Mouse (Mus musculus) bone marrow, adult 2 months (tissue): Measurements from ENCODE around the gene Zfp638. TPM values are rescaled to one million over a fixed set of nuclear protein-coding genes. Genes with fewer than 3 reads are reported as not detected.

Experiments
- H3K27ac ChIP-seq: fragments of 200-500 bp; 2 replicates; pipeline ENCODE4 v1.5.1; 2012; ENCODE audit warnings: low read depth, mild to moderate bottlenecking, control low read depth, inconsistent platforms, low read length; ENCODE audit not compliant: control insufficient read depth, poor library complexity, insufficient read depth
- H3K4me1 ChIP-seq: fragments of 200-500 bp; 2 replicates; pipeline ENCODE4 v1.6.1; 2011; ENCODE audit warnings: low read length; ENCODE audit not compliant: control insufficient read depth, insufficient read depth
- H3K4me3 ChIP-seq: fragments of 200-500 bp; replicated peaks from 2 replicates; pipeline ENCODE3; 2011; ENCODE audit warnings: mild to moderate bottlenecking, low read depth, low read length, control low read depth; ENCODE audit not compliant: control insufficient read depth
- CTCF ChIP-seq: fragments of 200-500 bp; IDR thresholded peaks from 2 replicates; pipeline ENCODE4 v1.5.1; 2011; ENCODE audit warnings: low read length, control low read depth; ENCODE audit not compliant: control insufficient read depth, insufficient read depth
- POLR2A ChIP-seq: fragments of 200-500 bp; IDR thresholded peaks from 2 replicates; pipeline ENCODE4 v1.6.1; 2011; ENCODE audit warnings: low read depth, mild to moderate bottlenecking, control low read depth, low read length, borderline replicate concordance; ENCODE audit not compliant: control insufficient read depth
- WGBS: fragments of 180-500 bp; shearing (Covaris S2); methylation state at CpG from one replicate; pipeline ENCODE4 v1.1.7; 2018; 5-methylcytosine and 5-hydroxymethylcytosine counted together
- polyA plus RNA-seq: library from polyadenylated mRNA; stranded (reverse); fragments of >200 nt; gene quantifications from 2 replicates; pipeline ENCODE4 v1.2.4, GENCODE M21; 2011; ENCODE audit warnings: low replicate concordance; ENCODE audit not compliant: missing spikeins, insufficient read depth, insufficient read length

The Zfp638 gene
- polyA plus RNA-seq, 1 experiment, result 64.9 TPM

DNA sequence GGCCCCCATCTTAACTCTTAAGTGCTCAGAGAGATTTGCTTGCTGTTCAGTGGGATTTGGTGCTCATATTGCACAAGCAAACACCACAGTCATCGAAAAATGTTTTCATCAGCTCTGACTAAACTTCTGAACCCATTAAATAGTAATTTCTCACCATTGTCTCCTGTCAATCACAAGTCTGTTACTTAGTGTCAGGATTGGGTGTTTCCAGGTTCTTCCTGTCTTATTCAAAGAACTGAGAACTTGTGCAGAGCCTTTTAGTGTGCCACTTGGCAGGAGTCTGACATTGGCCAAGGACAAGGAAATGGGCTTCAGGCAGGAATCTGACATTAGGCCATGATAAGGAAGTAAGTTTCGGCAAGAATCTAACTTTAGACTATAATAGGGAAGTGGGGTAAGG, 28.9 kb upstream of the Zfp638 start:
- 43% methylated on average over 2 of the region's 2 CpGs for WGBS
- TF ChIP-seq CTCF (no peak), POLR2A (no peak)
- no peaks in the 10 kb centered on the region for H3K4me1 ChIP-seq
- H3K4me3 ChIP-seq, result no peak overlapping the region
- no peak overlapping the region for H3K27ac ChIP-seq

DNA sequence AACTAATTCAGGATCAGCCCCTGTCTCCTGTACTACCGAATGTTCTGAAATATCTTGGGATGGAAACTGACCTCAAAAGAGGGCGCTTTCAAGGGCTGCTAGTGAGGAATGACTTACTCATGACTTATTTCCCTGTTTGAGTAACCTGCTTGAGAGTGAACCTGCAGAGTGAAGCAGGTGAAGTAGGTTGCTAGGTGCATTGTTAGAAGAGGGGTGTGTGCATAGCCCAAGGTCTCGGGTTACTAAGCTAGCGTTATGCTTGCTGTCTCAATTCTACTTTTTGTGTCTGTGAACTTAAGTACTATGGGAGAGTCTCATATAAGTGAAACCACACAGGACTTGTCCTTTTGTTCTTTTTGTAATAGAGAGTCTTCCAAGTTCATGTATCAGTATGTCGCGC, 26.8 kb upstream of the Zfp638 start:
- 81% methylated on average over 6 of the region's 6 CpGs for WGBS
- H3K4me3 ChIP-seq, result no peak overlapping the region
- H3K27ac ChIP-seq, result no peak overlapping the region

DNA sequence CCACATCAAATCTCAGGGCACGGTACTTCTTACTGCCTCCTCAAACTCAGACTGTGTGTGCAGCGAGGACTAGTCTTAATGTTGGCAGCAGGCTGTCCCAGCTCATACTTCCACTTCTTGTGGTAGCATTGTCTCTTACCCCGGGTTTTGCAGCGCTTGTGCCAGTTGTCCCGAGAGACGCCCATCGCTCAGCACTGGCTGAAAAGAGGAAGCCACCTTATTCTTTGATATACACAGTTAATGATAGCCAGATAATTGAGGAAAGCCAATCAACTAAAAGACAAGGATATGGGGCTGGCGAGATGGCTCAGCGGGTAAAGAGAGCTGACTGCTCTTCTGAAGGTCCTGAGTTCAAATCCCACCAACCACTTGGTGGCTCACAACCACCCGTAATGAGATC, 22.0 kb upstream of the Zfp638 start:
- H3K27ac ChIP-seq, result no peak overlapping the region
- TF ChIP-seq CTCF (no peak), POLR2A (no peak)
- WGBS, result 40% methylated on average over 10 of the region's 10 CpGs
- H3K4me1 ChIP-seq, result no peaks in the 10 kb centered on the region
- H3K4me3 ChIP-seq, result no peak overlapping the region

More for the DNA sequence above, 26.8 kb upstream of the Zfp638 start:
- TF ChIP-seq POLR2A, result no peak
- no peak for TF ChIP-seq CTCF
- no peaks in the 10 kb centered on the region for H3K4me1 ChIP-seq

DNA sequence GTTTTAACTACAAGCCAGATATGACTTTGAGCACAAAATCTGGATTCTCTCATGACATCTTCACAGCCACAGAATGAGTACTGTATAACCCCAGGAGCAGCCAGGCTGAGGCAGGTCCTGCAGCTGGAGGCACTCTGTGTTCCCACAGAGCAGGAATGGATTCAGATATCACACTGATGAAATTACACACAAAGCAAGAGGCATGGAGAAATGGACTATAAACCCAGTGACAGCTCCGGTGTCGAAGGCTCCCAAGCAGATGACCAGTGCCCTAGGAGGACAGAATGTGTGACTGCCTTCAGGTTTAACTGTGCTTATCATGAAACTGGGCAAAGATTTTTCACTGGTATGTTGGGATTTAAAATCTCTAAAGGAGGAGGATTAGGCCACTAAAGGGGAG, 20.8 kb upstream of the Zfp638 start:
- H3K4me3 ChIP-seq, result no peak overlapping the region
- H3K4me1 ChIP-seq, result no peaks in the 10 kb centered on the region
- no peak overlapping the region for H3K27ac ChIP-seq
- no peak for TF ChIP-seq CTCF
- TF ChIP-seq POLR2A, result no peak
- WGBS, result 91% methylated on average over 2 of the region's 2 CpGs

DNA sequence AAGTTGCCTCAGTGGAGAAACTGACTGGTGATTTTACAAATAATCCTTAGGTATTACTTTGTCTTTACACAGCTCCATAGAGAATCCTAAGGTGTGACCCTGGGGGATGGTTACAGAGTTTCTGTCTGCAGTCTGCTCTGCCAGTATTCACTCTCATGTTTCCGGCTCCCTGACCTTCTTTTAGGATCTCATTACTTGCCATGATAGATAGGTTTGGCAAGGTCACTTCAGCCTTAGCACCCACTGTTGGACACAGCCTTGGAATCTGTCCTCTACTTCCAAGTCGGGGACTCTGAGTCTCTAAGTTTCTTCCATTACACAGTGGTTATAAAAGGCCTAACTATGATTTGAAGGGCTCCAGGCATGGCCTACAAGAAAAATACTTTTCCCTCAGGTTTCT, 17.5 kb upstream of the Zfp638 start:
- 81% methylated on average over 2 of the region's 2 CpGs for WGBS
- H3K4me1 ChIP-seq, result no peaks in the 10 kb centered on the region
- TF ChIP-seq POLR2A, result no peak
- H3K4me3 ChIP-seq, result no peak overlapping the region
- H3K27ac ChIP-seq, result no peak overlapping the region

DNA sequence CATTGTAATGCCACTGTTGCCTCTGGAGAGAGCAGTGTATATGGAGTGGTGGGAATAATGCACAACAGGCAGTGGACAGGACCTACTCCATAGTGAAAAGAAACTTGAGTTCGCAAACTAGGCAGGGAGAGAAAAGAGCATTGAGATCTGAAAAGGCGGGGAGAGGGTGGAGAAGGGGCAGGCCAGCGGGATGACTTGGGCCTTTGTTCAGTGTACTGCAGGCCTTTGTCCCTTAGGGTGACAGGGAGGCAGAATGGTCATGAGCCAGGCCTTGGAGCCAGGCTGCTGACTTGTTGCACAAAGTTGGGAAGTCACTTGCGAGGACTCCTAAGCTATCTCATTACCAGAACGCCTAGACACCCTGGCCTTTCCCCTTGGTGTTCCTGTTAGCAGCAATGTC, 9.4 kb upstream of the Zfp638 start:
- 83% methylated on average over 5 of the region's 5 CpGs for WGBS

DNA sequence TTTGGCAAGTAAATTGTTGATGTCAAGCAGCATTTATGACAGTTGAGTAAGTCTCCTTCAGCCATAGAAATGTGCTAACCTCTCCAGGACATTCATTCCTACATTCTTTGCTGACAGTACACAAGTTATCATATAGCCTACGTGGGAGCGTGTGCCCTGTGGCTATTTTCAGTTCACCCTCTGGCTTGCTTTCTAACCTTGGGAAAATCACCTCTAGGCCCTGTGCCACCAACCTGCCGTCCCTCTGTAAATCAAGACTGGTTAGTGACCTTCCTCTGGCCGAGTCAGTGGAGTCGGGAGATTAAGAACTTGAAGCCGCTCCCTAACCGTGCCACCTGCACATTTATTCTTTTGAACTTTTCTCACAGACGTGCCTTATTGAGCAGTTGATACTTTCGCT, 6.9 kb upstream of the Zfp638 start:
- 85% methylated on average over 9 of the region's 9 CpGs for WGBS
- H3K27ac ChIP-seq, result no peak overlapping the region
- H3K4me3 ChIP-seq, result no peak overlapping the region
- H3K4me1 ChIP-seq, result no peaks in the 10 kb centered on the region
- TF ChIP-seq CTCF (no peak), POLR2A (no peak)

More for the DNA sequence above, 9.4 kb upstream of the Zfp638 start:
- Histone ChIP-seq H3K4me1 (no peaks in the 10 kb centered on the region), H3K4me3 (no peak overlapping the region), H3K27ac (no peak overlapping the region)
- TF ChIP-seq CTCF (no peak), POLR2A (no peak)

DNA sequence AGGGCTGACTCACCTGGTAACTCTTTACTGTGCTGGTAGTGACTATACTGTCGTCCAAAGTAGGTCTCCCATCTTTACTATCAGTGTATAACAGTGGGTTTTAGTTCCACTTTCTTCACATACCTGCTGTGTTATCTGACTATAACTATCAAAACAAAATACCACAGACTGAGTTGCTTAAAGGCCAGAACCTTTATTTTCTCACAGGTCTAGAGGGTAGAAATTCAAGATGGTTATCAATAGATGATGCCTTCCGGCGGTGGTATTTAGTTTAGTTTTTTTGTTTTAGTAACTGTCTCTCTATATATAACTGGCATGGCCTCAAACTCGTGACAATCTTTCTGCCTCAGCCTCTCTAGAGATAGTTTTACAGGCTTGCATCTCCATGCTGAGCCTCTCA, 3.4 kb upstream of the Zfp638 start:
- Histone ChIP-seq H3K27ac (no peak overlapping the region), H3K4me1 (peaks cover 2% of the 10 kb centered on the region), H3K4me3 (no peak overlapping the region)
- TF ChIP-seq POLR2A, result no peak
- no peak for TF ChIP-seq CTCF
- 63% methylated on average over 4 of the region's 4 CpGs for WGBS

DNA sequence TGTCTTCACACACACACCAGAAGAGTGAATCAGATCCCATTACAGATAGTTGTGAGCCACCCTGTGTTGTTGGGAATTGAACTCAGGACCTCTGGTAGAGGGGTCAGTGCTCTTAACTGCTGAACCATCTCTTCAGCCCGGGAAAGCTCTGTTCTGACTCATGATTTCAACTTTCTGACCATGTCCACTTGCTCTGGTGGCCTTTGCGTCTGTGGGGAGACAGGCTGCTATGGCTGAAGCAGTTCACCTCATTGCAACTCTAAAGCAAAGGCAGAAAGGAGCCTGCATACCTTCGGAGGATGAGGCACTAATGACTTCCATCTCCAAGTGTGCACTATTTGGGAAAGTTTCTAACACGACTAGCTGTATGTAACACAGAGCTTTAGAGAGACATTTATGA, 486 bp upstream of the Zfp638 start:
- no peak overlapping the region for H3K27ac ChIP-seq
- peaks cover 2% of the 10 kb centered on the region for H3K4me1 ChIP-seq
- TF ChIP-seq POLR2A, result no peak
- no peak for TF ChIP-seq CTCF
- no peak overlapping the region for H3K4me3 ChIP-seq
- 25% methylated on average over 4 of the region's 4 CpGs for WGBS
